Mouse (Mus musculus) forebrain, embryonic 11.5 days (tissue): ENCODE results near the gene Tk1. TPM values are rescaled to one million over a fixed set of nuclear protein-coding genes. Genes with fewer than 3 reads are reported as not detected.

Experiments
- ATAC-seq: fragments of 200-750 bp; cut with Nextera tagmentation; replicated peaks from 2 replicates; pipeline ENCODE4 v1.8.0; 2017; ENCODE audit warnings: moderate TSS enrichment; ENCODE audit not compliant: low FRiP score
- DNase-seq: peaks from one replicate; pipeline ENCODE4 v3.0.0-alpha.2; 2017; ENCODE audit warnings: low spot score
- H3K27ac ChIP-seq: fragments of 300-500 bp; sonication (generic); 2 replicates; pipeline ENCODE4 v1.5.1; 2014; ENCODE audit warnings: low read depth, low read length
- H3K27me3 ChIP-seq: fragments of 300-500 bp; sonication (generic); 2 replicates; pipeline ENCODE4 v1.6.1; 2014; ENCODE audit warnings: mild to moderate bottlenecking, low read length, mixed read lengths; ENCODE audit not compliant: control insufficient read depth, insufficient read depth
- H3K36me3 ChIP-seq: fragments of 300-500 bp; sonication (generic); 2 replicates; pipeline ENCODE4 v1.6.1; 2014; ENCODE audit warnings: mild to moderate bottlenecking, low read length, moderate library complexity, mixed read lengths; ENCODE audit not compliant: control insufficient read depth, insufficient read depth
- H3K4me1 ChIP-seq: fragments of 300-500 bp; sonication (generic); replicated peaks from 2 replicates; pipeline ENCODE4 v1.6.1; 2014; ENCODE audit warnings: low read length, mixed read lengths; ENCODE audit not compliant: control insufficient read depth, insufficient read depth
- H3K4me2 ChIP-seq: fragments of 300-500 bp; sonication (generic); 2 replicates; pipeline ENCODE4 v1.6.1; 2014; ENCODE audit warnings: low read depth, mild to moderate bottlenecking, low read length, moderate library complexity, mixed read lengths; ENCODE audit not compliant: severe bottlenecking
- H3K4me3 ChIP-seq: fragments of 300-500 bp; sonication (generic); 2 replicates; pipeline ENCODE4 v1.5.1; 2014; ENCODE audit warnings: low read depth, low read length
- H3K9ac ChIP-seq: fragments of 300-500 bp; sonication (generic); 2 replicates; pipeline ENCODE4 v1.6.1; 2014; ENCODE audit warnings: low read length
- H3K9me3 ChIP-seq: fragments of 300-500 bp; sonication (generic); 2 replicates; pipeline ENCODE4 v1.6.1; 2016; ENCODE audit warnings: low read length, mixed read lengths; ENCODE audit not compliant: control insufficient read depth
- WGBS: fragments of 180-500 bp; shearing (Covaris S2); extraction: QIAGEN DNeasy Blood & Tissue Kit; methylation state at CpG from one replicate; pipeline ENCODE4 v1.1.7; 2014; 5-methylcytosine and 5-hydroxymethylcytosine counted together
- polyA plus RNA-seq: library from polyadenylated mRNA; unstranded; fragments of >200 nt; fragmentation: Nextera tagmentation; extraction: Ambion mirVana; gene quantifications from 2 replicates; pipeline ENCODE4 v1.2.1, GENCODE M21; 2014

The Tk1 gene
- polyA plus RNA-seq, 1 experiment from 2014 or later = 118 TPM

GRCm38 (mm10) chr11:117779434-117780198, 46.3 kb downstream of the Tk1 start:
- Histone ChIP-seq H3K9me3 (no peaks in the 10 kb centered on the region), H3K4me2 (peak overlapping the region; percentile 53), H3K27ac (no peak overlapping the region), H3K4me1 (peaks cover 21% of the 10 kb centered on the region), H3K9ac (peak overlapping the region; percentile 47), H3K36me3 (no peaks in the 10 kb centered on the region), H3K27me3 (peaks cover 43% of the 10 kb centered on the region), H3K4me3 (peak overlapping the region; percentile 30)
- DNase-seq (peak; percentile 75), ATAC-seq (0 out of 2 replicates have a peak, but pooled peaks have one; percentile 32)
- WGBS = 6% methylated on average over 38 of the region's 38 CpGs

- ATAC-seq (no peak), DNase-seq (no peak)
- H3K9me3 ChIP-seq = no peaks in the 10 kb centered on the region
- no peak overlapping the region; the same call in 1 of the 2 replicates for H3K9ac ChIP-seq
- no peak overlapping the region for H3K27ac ChIP-seq
- H3K4me2 ChIP-seq = peak overlapping the region; percentile 53
- H3K4me3 ChIP-seq = peak overlapping the region; percentile 30; the same call in 1 of the 2 replicates
- H3K36me3 ChIP-seq = no peaks in the 10 kb centered on the region
- peaks cover 21% of the 10 kb centered on the region for H3K4me1 ChIP-seq
- WGBS = 75% methylated on average over 12 of the region's 12 CpGs
- H3K27me3 ChIP-seq = peaks cover 41% of the 10 kb centered on the region
Observed at GRCm38 (mm10) chr11:117778851-117779433, 47.0 kb downstream of the Tk1 start.

GRCm38 (mm10) chr11:117778031-117778430, 47.9 kb downstream of the Tk1 start:
- no peak for ATAC-seq
- no peak overlapping the region for H3K4me3 ChIP-seq
- H3K9me3 ChIP-seq = no peaks in the 10 kb centered on the region
- H3K9ac ChIP-seq = no peak overlapping the region
- H3K27ac ChIP-seq = no peak overlapping the region
- H3K4me1 ChIP-seq = peaks cover 15% of the 10 kb centered on the region
- H3K36me3 ChIP-seq = no peaks in the 10 kb centered on the region
- no peak for DNase-seq
- 95% methylated on average over 11 of the region's 11 CpGs for WGBS
- no peak overlapping the region for H3K4me2 ChIP-seq
- peaks cover 32% of the 10 kb centered on the region for H3K27me3 ChIP-seq

- Histone ChIP-seq H3K4me1 (peaks cover 13% of the 10 kb centered on the region), H3K4me2 (no peak overlapping the region), H3K36me3 (no peaks in the 10 kb centered on the region), H3K27ac (no peak overlapping the region), H3K27me3 (peaks cover 23% of the 10 kb centered on the region), H3K9ac (no peak overlapping the region), H3K4me3 (no peak overlapping the region), H3K9me3 (no peaks in the 10 kb centered on the region)
- 88% methylated on average over 5 of the region's 5 CpGs for WGBS
- DNase-seq (no peak), ATAC-seq (no peak)
Observed at GRCm38 (mm10) chr11:117777111-117777510, 48.8 kb downstream of the Tk1 start.

- H3K4me3 ChIP-seq = no peak overlapping the region
- DNase-seq (no peak), ATAC-seq (no peak)
- no peak overlapping the region for H3K27ac ChIP-seq
- 93% methylated on average over 14 of the region's 14 CpGs for WGBS
- no peaks in the 10 kb centered on the region for H3K9me3 ChIP-seq
- peaks cover 15% of the 10 kb centered on the region for H3K27me3 ChIP-seq
- no peaks in the 10 kb centered on the region for H3K36me3 ChIP-seq
- H3K9ac ChIP-seq = no peak overlapping the region
- no peak overlapping the region for H3K4me2 ChIP-seq
- peaks cover 13% of the 10 kb centered on the region for H3K4me1 ChIP-seq
Observed at GRCm38 (mm10) chr11:117776085-117776792, 49.7 kb downstream of the Tk1 start.

GRCm38 (mm10) chr11:117775540-117775939, 50.4 kb downstream of the Tk1 start:
- Histone ChIP-seq H3K36me3 (no peaks in the 10 kb centered on the region), H3K4me2 (no peak overlapping the region), H3K4me1 (peaks cover 10% of the 10 kb centered on the region), H3K27me3 (peaks cover 8% of the 10 kb centered on the region), H3K27ac (no peak overlapping the region), H3K9ac (no peak overlapping the region), H3K9me3 (no peaks in the 10 kb centered on the region), H3K4me3 (no peak overlapping the region)
- no peak for DNase-seq
- WGBS = 90% methylated on average over 10 of the region's 13 CpGs
- no peak for ATAC-seq

GRCm38 (mm10) chr11:117774925-117775324, 51.0 kb downstream of the Tk1 start:
- Histone ChIP-seq H3K27ac (no peak overlapping the region), H3K4me1 (peaks cover 5% of the 10 kb centered on the region), H3K4me3 (no peak overlapping the region), H3K27me3 (peaks cover 1% of the 10 kb centered on the region), H3K4me2 (no peak overlapping the region), H3K36me3 (no peaks in the 10 kb centered on the region), H3K9me3 (no peaks in the 10 kb centered on the region), H3K9ac (no peak overlapping the region)
- ATAC-seq = no peak
- 90% methylated on average over 10 of the region's 10 CpGs for WGBS
- DNase-seq = no peak

GRCm38 (mm10) chr11:117772352-117772751, 53.5 kb downstream of the Tk1 start:
- no peak for DNase-seq
- no peak for ATAC-seq
- H3K27me3 ChIP-seq = no peaks in the 10 kb centered on the region
- WGBS = 94% methylated on average over 7 of the region's 7 CpGs
- H3K27ac ChIP-seq = no peak overlapping the region
- H3K4me2 ChIP-seq = no peak overlapping the region
- no peaks in the 10 kb centered on the region for H3K9me3 ChIP-seq
- no peaks in the 10 kb centered on the region for H3K36me3 ChIP-seq
- H3K4me1 ChIP-seq = no peaks in the 10 kb centered on the region
- no peak overlapping the region for H3K4me3 ChIP-seq
- H3K9ac ChIP-seq = no peak overlapping the region
